Mouse (Mus musculus): ENCODE data around the gene Sdf4.

Gene Sdf4

GRCm38 (mm10) chr4:156008369-156008768, 15.7 kb downstream of the Sdf4 start:
- DNase-seq = no peak

DNA sequence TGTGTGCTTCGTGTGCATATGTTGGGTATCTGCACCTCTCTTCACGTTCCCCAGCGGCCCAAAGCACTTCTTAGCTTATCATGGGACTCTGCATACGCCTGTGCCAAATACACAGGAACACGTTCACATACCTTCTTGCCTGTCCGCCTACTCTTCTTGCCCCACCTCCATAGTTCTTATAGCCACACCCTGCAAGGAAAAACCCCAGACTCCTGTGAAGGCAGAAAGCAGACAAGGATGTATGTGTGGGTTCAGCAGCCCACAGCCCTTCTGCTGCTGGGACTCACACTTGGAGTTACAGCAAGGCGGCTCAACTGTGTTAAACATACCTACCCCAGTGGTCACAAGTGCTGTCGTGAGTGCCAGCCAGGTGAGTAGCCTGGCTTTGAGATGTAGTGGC, 21.0 kb downstream of the Sdf4 start, which contains the start of gene Tnfrsf4:
Gene Tnfrsf4, plus strand, starts transcription at position 207 of the 400 bp plus-strand sequence.
- DNase-seq = no peak

GRCm38 (mm10) chr4:156014436-156014835, 21.8 kb downstream of the Sdf4 start:
- no peak for DNase-seq

DNA sequence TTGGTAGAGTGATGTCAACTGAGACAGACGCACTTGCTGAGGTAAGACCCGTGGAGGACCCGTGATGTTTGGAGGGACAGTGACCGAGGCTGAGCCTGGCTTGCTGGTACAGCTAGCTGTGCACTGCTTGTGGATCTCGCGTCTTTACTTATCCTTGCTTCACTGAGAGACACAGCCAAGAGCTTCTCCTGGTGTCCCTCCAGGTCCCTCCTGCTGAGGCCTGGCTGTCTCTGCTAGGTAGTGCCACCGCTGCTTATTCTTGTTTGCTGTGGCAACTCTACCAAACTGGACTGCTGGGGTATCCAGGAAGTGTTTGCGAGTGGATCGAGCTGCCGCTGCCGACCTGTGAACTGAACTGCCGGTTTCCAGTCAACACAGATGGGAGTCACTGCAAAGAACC, 27.1 kb downstream of the Sdf4 start:
- no peak for DNase-seq

GRCm38 (mm10) chr4:156021381-156021780, 28.7 kb downstream of the Sdf4 start:
- no peak for DNase-seq

DNA sequence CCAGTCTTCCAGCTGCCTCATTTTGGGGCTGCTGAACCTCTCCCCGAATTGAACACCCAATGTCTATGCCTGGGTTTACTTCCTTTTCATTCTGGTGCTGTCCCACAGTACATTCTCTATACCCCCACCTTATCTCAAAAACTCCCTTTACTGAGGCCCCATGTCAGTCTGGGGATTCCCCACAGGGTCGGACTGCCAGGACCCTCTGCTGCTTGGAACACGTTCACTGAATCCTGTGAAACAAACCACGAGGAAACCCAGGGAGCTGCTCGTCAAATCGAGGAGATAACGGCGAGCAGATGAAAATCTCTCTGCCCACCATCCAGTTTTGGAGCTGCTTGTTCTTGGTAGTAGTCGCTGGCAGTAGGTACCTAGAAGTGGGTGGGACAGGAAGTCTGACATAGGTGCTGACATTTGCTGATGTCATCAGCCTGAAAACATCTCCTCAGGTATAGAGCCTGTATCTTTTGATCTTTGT, 29.3 kb downstream of the Sdf4 start:
- no peak for DNase-seq

DNA sequence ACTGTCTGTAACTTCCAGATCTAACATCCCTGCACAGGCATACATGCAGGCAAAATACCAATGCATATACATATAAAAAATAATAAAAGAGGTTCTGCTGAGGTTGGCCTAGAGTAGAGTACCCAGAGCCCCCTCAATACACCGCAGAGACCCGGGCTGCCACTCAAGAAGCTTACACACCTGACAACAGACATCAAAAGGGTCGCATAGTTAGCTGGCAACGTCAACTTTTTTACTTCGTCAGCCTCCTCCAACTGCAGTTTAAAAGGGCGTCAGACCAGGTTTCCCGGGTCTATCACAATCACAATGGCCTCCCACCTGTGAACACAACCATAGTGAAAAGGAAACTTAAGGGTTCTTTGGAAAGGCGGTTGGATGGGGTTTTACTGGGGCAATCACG, 30.8 kb downstream of the Sdf4 start:
- no peak for DNase-seq

- no peak for DNase-seq
These were observed 31.5 kb downstream of the Sdf4 start for GRCm38 (mm10) chr4:156024184-156024583.

DNA sequence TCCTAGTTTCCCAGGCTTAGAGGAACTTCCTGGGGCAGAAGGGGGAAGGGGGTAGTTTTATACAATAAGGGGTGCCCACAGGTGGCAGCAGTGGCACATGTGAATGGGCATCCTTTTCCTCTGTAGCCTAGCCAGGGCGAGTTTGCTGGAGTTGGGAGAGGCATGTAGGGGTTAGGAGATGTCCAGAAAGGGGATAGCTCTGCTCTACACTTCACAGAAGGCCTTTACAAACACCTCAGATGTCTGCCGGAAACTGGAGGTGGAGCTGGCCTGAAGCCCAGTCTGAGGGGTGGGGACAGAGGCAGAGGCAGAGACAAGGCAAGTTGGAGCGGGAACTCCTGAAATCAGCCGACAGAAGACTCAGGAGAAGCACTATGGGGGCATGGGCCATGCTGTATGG, 33.3 kb downstream of the Sdf4 start, which contains the start of gene Tnfrsf18:
Gene Tnfrsf18, plus strand, starts transcription at position 152 of the 400 bp plus-strand sequence.
- DNase-seq = peak; percentile 94

DNA sequence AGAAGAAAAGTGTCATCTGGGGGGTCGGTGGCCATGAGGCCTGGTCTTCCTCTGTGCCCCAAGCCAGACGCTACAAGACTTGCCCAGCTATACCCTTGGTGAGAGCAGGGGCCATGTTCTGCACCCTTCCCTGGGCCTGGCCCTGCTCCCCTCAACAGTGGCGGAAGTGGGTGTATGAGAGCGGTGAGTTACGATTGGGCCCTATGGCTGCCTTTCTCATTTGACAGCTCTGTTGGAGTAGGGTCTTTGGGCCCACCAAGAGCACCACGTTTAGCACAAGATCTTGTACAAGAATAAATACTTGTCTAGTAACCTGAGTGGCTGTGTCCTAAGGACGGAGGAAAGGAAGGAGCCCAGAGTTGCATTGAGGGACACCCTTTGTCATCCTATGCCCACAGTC, 35.9 kb downstream of the Sdf4 start:
- DNase-seq = no peak

DNA sequence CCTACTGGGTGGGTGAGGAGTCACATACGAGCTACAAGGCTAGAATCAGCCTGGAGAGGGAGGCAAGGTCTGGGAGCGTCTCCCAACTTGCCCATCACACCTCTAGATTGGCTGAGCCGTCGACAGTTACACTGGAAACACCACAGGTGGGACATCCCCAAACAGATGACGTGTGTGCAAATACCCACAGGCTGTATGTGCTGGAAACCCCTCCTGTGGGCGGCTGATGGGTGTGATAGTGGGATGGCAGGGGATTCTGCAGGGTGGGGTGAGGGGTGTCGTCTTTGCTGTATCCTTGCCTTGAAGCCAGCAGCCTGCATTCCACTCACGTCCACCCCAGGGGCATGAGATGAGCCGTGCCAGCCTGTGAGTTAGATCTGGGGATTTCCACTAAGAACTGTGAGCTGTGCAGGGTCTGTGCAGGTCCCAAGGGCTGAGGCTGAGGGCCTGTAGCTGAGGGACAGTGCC, 38.0 kb downstream of the Sdf4 start:
- peak; percentile 90 for DNase-seq

DNA sequence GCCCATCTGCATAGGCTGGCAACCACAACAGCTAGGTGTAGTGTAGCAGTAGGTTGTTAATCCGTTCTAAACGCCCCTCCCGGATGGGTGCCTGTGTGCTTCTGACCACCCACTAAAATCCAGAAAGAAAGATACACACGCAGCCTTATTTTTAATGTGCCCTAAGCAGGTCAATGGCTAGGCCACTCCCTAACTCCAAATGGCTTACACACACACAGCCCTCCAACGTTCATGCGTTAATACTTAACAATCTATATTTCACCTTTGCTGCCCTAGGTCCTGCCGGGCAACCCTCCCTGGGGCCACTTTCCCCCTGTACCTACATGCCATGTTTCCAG, 38.6 kb downstream of the Sdf4 start:
- no peak for DNase-seq

DNA sequence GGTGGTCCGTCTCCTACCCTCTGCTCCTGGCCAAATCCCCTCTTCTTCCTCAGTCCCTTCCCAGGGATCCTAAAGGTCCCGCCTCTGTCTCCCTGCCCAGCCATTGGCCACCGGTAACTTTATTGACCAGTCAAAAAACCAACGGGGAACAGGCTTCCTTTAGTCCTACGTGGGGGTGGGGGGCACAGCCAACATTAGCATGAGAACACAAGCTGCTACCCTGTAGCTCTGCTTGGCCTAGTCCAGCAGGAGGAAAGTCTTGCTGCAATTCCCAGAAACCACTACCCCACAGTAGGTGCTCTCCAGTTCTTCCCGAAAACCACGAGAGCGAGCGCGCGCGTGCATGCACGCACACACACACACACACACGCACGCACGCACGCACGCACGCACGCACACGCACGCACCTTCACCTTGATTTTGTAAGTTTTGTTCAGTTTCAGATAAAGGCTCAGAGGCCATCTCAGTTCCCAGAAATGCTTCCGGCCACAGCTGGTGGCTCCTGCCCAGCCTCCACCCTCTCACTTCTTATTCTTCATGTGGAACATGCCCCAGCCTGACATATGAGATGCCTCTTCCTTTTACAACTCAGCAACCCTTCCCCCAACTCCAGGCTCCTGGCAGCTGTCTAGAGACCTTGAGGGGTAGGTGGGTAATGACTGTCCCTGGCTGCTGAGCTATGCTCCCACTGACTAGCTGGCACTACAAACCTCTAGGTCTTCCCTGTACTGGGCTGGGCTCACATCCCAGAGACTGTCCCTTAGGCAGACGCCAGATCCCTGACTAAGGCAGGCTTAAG, 39.1 kb downstream of the Sdf4 start:
- peak; percentile 99 for DNase-seq

GRCm38 (mm10) chr4:156032856-156033255, 40.2 kb downstream of the Sdf4 start:
- peak; percentile 88 for DNase-seq

DNA sequence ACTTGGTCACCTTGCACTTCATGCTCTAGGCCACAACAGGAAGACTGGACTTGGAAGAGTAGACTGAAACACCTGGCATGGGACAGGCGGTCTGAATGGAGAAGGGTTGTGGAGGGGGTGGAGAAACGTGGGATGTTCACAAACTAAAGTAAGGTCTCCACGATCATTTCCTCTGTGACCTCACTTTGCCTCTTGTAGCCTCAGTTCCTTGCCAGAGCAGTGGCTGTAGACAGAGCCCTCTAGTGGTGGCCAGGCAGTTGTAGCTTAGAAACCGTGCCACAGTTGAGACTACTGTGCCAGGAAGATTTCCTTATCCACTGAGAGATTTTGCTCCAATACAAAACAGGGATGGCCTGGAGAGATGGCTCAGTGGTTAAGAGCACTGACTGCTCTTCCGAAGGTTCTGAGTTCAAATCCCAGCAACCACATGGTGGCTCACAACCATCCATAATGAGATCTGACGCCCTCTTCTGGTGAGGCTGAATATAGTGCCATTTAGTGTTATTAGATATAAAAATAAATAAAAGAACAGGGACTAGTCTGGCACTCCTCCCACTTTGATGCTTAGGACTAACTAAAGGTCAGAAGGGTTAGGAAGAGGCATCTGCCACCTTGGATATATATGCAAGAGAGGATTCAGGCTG, 40.9 kb downstream of the Sdf4 start:
- peak; percentile 94 for DNase-seq

GRCm38 (mm10) chr4:156034301-156034700, 41.6 kb downstream of the Sdf4 start:
- DNase-seq = no peak

DNA sequence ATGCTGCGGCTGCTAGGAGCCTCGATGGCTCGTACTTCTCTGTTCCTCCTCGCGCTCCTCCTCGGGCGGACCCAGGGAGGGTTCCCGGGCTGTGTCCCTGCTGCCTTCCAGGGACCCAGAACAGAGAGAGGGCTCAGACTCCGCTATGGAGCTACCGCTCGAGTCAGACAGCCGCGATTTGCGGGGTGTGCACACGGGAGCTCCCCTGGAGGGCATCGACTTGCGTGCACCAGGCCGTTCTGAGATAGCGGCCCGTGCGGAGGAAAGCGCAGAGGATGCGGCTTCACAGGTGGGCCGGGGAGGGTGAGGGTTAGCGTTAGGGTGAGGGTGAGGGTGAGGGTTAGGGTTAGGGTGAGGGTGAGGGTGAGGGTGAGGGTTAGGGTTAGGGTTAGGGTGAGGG, 42.2 kb downstream of the Sdf4 start:
- no peak for DNase-seq

DNA sequence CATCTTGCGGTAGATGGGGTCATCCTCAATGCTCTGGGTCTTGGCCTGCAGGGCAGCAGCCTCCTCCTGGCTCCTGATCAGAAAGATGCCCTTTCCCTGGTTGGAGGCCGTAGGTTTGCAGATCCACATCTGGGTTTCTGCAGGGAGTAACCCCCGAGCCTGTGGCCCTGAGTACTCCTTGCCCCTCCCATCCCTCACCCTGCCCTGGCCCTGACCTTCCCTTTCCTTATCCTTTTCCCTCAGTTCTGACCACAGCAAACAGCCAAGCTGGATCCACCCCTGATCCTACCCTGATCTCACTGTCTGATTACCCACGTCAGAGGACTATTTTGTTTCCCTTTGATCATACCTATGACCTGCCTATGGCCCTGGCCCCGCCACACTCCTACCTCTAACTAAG, 52.1 kb downstream of the Sdf4 start:
- no peak for DNase-seq

GRCm38 (mm10) chr4:156049779-156050178, 57.1 kb downstream of the Sdf4 start:
- DNase-seq = no peak

DNA sequence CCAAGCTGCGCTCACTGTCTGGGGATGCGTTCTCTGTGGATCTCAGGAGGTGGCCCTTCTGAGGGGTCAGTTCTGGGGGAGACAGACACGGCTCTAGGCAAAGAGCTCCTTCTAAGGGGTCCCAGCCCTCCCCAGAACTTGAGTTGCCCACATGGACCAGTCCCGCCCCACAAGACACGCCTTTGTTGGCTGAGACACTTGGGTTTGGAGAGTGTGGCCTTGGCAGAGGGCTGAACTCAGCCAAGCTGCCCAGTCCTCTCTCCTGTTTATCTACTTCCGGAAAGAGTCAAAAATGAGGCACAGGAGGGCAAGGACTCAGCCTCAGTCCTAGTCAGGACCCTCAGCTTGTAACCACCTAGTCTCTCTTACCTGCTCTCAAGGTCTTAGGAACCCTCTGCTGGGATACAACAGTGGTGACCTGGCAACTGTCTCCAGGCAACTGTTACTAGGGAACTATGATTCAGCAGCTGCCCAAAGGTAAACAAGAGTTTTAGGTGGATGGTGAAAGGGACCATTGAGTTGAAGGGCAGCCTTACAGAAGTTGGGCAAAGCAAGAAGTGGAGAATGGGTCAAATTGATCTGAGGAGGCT, 57.8 kb downstream of the Sdf4 start:
- DNase-seq = no peak

DNA sequence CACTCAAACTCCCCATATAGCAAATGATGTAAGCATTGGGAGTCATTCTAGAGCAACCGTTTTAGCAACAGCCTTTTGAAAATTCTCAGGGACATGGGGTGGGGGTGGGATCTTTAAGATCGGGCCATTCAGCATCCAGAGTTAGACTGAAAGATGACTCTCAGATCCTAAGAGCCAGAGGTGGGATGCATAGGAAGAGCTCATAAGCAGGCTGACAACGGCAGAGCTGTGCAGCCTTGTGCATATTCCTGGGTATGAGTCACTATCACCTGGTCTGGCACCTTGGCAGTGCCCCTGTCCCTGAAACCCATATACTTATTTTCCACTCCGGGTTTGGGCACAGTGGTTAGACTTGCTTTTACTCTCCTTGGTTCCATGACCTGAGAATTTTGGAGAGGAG, 60.4 kb downstream of the Sdf4 start:
- DNase-seq = no peak

DNA sequence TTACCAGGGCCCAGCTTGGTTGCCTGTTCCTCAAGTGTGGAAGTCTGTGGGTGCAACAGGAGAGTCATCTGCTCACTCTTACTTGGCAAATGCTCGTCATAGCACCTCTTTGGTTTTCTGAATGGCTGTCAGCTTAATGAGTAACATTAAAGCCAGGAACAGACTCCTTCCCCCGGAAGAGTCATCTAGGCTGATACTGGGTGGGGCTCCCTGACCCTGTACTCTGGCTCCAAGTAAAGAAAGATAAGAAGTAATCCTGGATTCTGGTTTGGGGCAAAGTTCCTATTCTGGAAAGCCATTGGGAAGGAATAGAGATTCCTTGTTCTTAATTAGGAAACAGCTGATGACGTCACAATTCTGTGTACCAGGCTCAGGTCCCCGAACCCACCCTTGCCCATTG, 61.5 kb downstream of the Sdf4 start:
- no peak for DNase-seq

DNA sequence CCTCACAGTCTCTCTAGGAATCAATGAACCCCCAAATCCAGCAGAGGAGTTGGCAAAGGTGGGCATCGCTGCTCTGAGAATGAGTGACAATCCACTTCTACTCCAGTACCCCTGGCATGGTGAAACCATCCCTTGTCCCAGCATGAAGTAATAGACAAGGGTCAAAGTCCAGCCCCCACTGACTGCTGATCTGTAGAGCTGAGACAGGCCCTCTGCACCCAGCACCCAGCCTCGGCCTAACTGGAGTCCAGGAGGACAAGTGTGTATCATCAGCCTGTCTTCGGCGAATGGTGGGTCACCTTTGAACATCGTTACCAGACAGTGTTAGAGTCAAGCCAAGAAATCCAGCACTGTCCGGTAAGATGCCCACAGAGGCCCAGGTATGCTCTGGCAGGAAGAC, 61.9 kb downstream of the Sdf4 start:
- DNase-seq = no peak

DNA sequence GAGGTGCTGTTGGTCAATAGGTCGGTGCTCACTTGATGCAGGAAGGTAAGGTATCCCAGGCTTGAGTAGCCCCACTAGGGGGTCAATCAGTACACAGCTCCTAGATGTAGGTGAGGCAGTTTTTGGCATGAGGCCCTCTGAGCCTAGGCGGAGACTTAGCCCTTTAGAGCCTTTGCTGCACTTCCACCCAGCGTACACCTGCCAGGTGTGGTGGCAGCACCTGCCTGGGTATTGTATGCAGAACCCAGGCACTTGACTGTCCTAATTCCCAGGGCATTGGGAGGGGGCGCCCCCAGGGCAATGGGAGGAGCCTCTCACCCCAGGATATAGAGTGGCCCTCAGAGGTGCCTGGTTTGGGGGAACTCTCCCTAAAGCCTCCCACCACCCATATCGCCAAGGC, 62.5 kb downstream of the Sdf4 start:
- DNase-seq = no peak

Data from heart, adult 11 months (tissue).